Mouse (Mus musculus): ENCODE data around the gene Ube2ql1. TPM values are rescaled to one million over a fixed set of nuclear protein-coding genes. Genes with fewer than 3 reads are reported as not detected.

Gene Ube2ql1
- polyA plus RNA-seq, 1 experiment from 2014 or later: 0.10 TPM

- 36% methylated on average over 7 of the region's 7 CpGs for WGBS
- H3K4me1 ChIP-seq (ENCODE audit: control insufficient read depth, insufficient read depth, low read length): no peaks in the 10 kb centered on the region
- H3K4me3 ChIP-seq (ENCODE audit: low read length): no peak overlapping the region
- H3K4me2 ChIP-seq (ENCODE audit: low read depth, low read length): no peak overlapping the region
- no peaks in the 10 kb centered on the region for H3K27me3 ChIP-seq (replicated peaks; ENCODE audit: control insufficient read depth, insufficient read depth, low read length)
- no peaks in the 10 kb centered on the region for H3K36me3 ChIP-seq (ENCODE audit: control insufficient read depth, insufficient read depth, low read length)
- ATAC-seq: no peak
- H3K9ac ChIP-seq (ENCODE audit: low read depth, low read length): no peak overlapping the region
- no peak overlapping the region for H3K27ac ChIP-seq (ENCODE audit: low read length)
- H3K9me3 ChIP-seq (ENCODE audit: control insufficient read depth, low read length): no peaks in the 10 kb centered on the region
These were observed 48.6 kb downstream of the Ube2ql1 start for GRCm38 (mm10) chr13:69691074-69691473.

GRCm38 (mm10) chr13:69687023-69687422, 52.7 kb downstream of the Ube2ql1 start:
- Histone ChIP-seq H3K4me3 (ENCODE audit: low read length) (no peak overlapping the region), H3K9me3 (ENCODE audit: control insufficient read depth, low read length) (no peaks in the 10 kb centered on the region), H3K4me1 (ENCODE audit: control insufficient read depth, insufficient read depth, low read length) (no peaks in the 10 kb centered on the region), H3K27ac (ENCODE audit: low read length) (no peak overlapping the region), H3K27me3 (replicated peaks; ENCODE audit: control insufficient read depth, insufficient read depth, low read length) (no peaks in the 10 kb centered on the region), H3K36me3 (ENCODE audit: control insufficient read depth, insufficient read depth, low read length) (no peaks in the 10 kb centered on the region), H3K9ac (ENCODE audit: low read depth, low read length) (no peak overlapping the region), H3K4me2 (ENCODE audit: low read depth, low read length) (no peak overlapping the region)
- ATAC-seq: no peak
- WGBS: 48% methylated on average over 1 of the region's 1 CpGs

- ATAC-seq: no peak
- no peaks in the 10 kb centered on the region for H3K9me3 ChIP-seq (ENCODE audit: control insufficient read depth, low read length)
- H3K27ac ChIP-seq (ENCODE audit: low read length): no peak overlapping the region
- H3K27me3 ChIP-seq (replicated peaks; ENCODE audit: control insufficient read depth, insufficient read depth, low read length): no peaks in the 10 kb centered on the region
- H3K9ac ChIP-seq (ENCODE audit: low read depth, low read length): no peak overlapping the region
- 46% methylated on average over 5 of the region's 5 CpGs for WGBS
- H3K4me2 ChIP-seq (ENCODE audit: low read depth, low read length): no peak overlapping the region
- H3K36me3 ChIP-seq (ENCODE audit: control insufficient read depth, insufficient read depth, low read length): no peaks in the 10 kb centered on the region
- H3K4me3 ChIP-seq (ENCODE audit: low read length): no peak overlapping the region
- no peaks in the 10 kb centered on the region for H3K4me1 ChIP-seq (ENCODE audit: control insufficient read depth, insufficient read depth, low read length)
These were observed 54.3 kb downstream of the Ube2ql1 start for GRCm38 (mm10) chr13:69685406-69685818.

- 48% methylated on average over 10 of the region's 10 CpGs for WGBS
These were observed 65.6 kb downstream of the Ube2ql1 start for GRCm38 (mm10) chr13:69673921-69674618.

GRCm38 (mm10) chr13:69673197-69673920, 66.3 kb downstream of the Ube2ql1 start:
- no peaks in the 10 kb centered on the region for H3K36me3 ChIP-seq (ENCODE audit: control insufficient read depth, insufficient read depth, low read length)
- H3K4me2 ChIP-seq (ENCODE audit: low read depth, low read length): no peak overlapping the region
- WGBS: 81% methylated on average over 5 of the region's 5 CpGs
- no peaks in the 10 kb centered on the region for H3K9me3 ChIP-seq (ENCODE audit: control insufficient read depth, low read length)
- no peak for ATAC-seq
- no peak overlapping the region for H3K9ac ChIP-seq (ENCODE audit: low read depth, low read length)
- H3K27me3 ChIP-seq (replicated peaks; ENCODE audit: control insufficient read depth, insufficient read depth, low read length): 0 out of 2 replicates have a peak, but pooled peaks cover 2% of the 10 kb centered on the region
- no peak overlapping the region for H3K27ac ChIP-seq (ENCODE audit: low read length)
- H3K4me1 ChIP-seq (ENCODE audit: control insufficient read depth, insufficient read depth, low read length): no peaks in the 10 kb centered on the region
- no peak overlapping the region for H3K4me3 ChIP-seq (ENCODE audit: low read length)

More at GRCm38 (mm10) chr13:69673921-69674618, 65.6 kb downstream of the Ube2ql1 start:
- Histone ChIP-seq H3K27ac (ENCODE audit: low read length) (no peak overlapping the region), H3K27me3 (replicated peaks; ENCODE audit: control insufficient read depth, insufficient read depth, low read length) (0 out of 2 replicates have a peak, but pooled peaks cover 2% of the 10 kb centered on the region), H3K4me1 (ENCODE audit: control insufficient read depth, insufficient read depth, low read length) (no peaks in the 10 kb centered on the region), H3K9ac (ENCODE audit: low read depth, low read length) (no peak overlapping the region), H3K9me3 (ENCODE audit: control insufficient read depth, low read length) (no peaks in the 10 kb centered on the region), H3K4me2 (ENCODE audit: low read depth, low read length) (no peak overlapping the region), H3K4me3 (ENCODE audit: low read length) (no peak overlapping the region), H3K36me3 (ENCODE audit: control insufficient read depth, insufficient read depth, low read length) (no peaks in the 10 kb centered on the region)
- no peak for ATAC-seq

GRCm38 (mm10) chr13:69672565-69672964, 67.1 kb downstream of the Ube2ql1 start:
- H3K36me3 ChIP-seq (ENCODE audit: control insufficient read depth, insufficient read depth, low read length): no peaks in the 10 kb centered on the region
- H3K27ac ChIP-seq (ENCODE audit: low read length): no peak overlapping the region
- H3K4me2 ChIP-seq (ENCODE audit: low read depth, low read length): no peak overlapping the region
- H3K4me3 ChIP-seq (ENCODE audit: low read length): no peak overlapping the region
- no peak for ATAC-seq
- no peak overlapping the region for H3K9ac ChIP-seq (ENCODE audit: low read depth, low read length)
- 91% methylated on average over 10 of the region's 10 CpGs for WGBS
- H3K9me3 ChIP-seq (ENCODE audit: control insufficient read depth, low read length): no peaks in the 10 kb centered on the region
- 0 out of 2 replicates have a peak, but pooled peaks cover 2% of the 10 kb centered on the region for H3K27me3 ChIP-seq (replicated peaks; ENCODE audit: control insufficient read depth, insufficient read depth, low read length)
- H3K4me1 ChIP-seq (ENCODE audit: control insufficient read depth, insufficient read depth, low read length): no peaks in the 10 kb centered on the region

GRCm38 (mm10) chr13:69672121-69672520, 67.6 kb downstream of the Ube2ql1 start:
- Histone ChIP-seq H3K4me2 (ENCODE audit: low read depth, low read length) (no peak overlapping the region), H3K36me3 (ENCODE audit: control insufficient read depth, insufficient read depth, low read length) (no peaks in the 10 kb centered on the region), H3K9me3 (ENCODE audit: control insufficient read depth, low read length) (no peaks in the 10 kb centered on the region), H3K9ac (ENCODE audit: low read depth, low read length) (no peak overlapping the region), H3K4me3 (ENCODE audit: low read length) (no peak overlapping the region), H3K27ac (ENCODE audit: low read length) (no peak overlapping the region), H3K27me3 (replicated peaks; ENCODE audit: control insufficient read depth, insufficient read depth, low read length) (0 out of 2 replicates have a peak, but pooled peaks cover 2% of the 10 kb centered on the region), H3K4me1 (ENCODE audit: control insufficient read depth, insufficient read depth, low read length) (no peaks in the 10 kb centered on the region)
- no peak for ATAC-seq
- WGBS: 80% methylated on average over 5 of the region's 5 CpGs

- H3K27ac ChIP-seq (ENCODE audit: low read length): no peak overlapping the region
- H3K4me3 ChIP-seq (ENCODE audit: low read length): no peak overlapping the region
- no peak overlapping the region for H3K4me2 ChIP-seq (ENCODE audit: low read depth, low read length)
- H3K9ac ChIP-seq (ENCODE audit: low read depth, low read length): no peak overlapping the region
- no peaks in the 10 kb centered on the region for H3K9me3 ChIP-seq (ENCODE audit: control insufficient read depth, low read length)
- no peaks in the 10 kb centered on the region for H3K36me3 ChIP-seq (ENCODE audit: control insufficient read depth, insufficient read depth, low read length)
- no peaks in the 10 kb centered on the region for H3K4me1 ChIP-seq (ENCODE audit: control insufficient read depth, insufficient read depth, low read length)
- no peaks in the 10 kb centered on the region for H3K27me3 ChIP-seq (replicated peaks; ENCODE audit: control insufficient read depth, insufficient read depth, low read length)
- no peak for ATAC-seq
- 71% methylated on average over 3 of the region's 3 CpGs for WGBS
These were observed 85.2 kb downstream of the Ube2ql1 start for GRCm38 (mm10) chr13:69654508-69654907.

All from intestine, embryonic 16.5 days (tissue).